In the genomic region with DNA sequence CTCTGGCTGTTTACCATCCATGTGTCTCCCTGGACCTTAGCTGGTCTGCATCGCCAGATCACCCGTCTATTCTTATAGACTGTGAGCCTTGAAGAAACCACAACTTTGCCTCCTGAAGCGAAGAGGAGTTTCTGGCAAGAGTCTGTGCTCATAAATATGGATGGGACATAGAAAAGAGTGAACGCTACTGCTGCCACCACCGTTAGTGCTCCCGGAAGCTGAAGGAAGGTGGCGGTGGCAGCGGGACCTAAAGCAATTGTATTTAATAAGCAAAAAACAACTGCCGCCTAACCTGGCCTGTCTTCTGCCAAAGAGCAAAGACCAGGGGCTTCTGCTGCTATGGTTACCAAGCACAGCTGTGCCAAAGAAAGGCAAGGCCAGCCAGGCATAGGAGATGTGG, we compare ENCODE assay signal across 9 mouse cellular contexts. TPM values are rescaled to one million over a fixed set of nuclear protein-coding genes. Genes with fewer than 3 reads are reported as not detected.
DNase-seq lines count a peak whose midpoint lies in the region; ATAC-seq and TF ChIP-seq lines count a peak whose summit lies in the region.
"Had no signal": no experiment of that assay in that cellular context is flagged by ENCODE, and none has a peak within 500 bp of the region (broad histone marks: within the 10 kb centered on the region; RNA-seq: fewer than 3 reads in every experiment).

No protein-coding gene starts in this region.

- H3K27ac ChIP-seq in limb, embryonic 10.5 days = peak overlapping the region; percentile 95
- peak overlapping the region; percentile 50 for H3K27ac ChIP-seq in olfactory bulb, adult 2 months (ENCODE audit: insufficient read depth, low read depth, low read length)

- no peaks in the 10 kb centered on the region for H3K9me3 ChIP-seq in limb, embryonic 10.5 days (replicated peaks)

- DNase-seq in embryo, embryonic 10.5 days (ENCODE audit: low spot score) = peak; percentile 26
- DNase-seq in embryo, embryonic 9.5 days (ENCODE audit: extremely low spot score) = no peak
- DNase-seq in right cerebral cortex, adult 18-20 months = peak; percentile 64
- DNase-seq in right cerebral cortex, adult 2 months (ENCODE audit: low spot score in 2 of 2) = no peak
- no peak for DNase-seq in limb, embryonic 10.5 days (ENCODE audit: low spot score)
- DNase-seq: liver, postnatal 0 days had no signal

- H3K27me3 ChIP-seq in limb, embryonic 10.5 days (ENCODE audit: low read depth, poor library complexity, severe bottlenecking) = no peaks in the 10 kb centered on the region

- H3K4me1 ChIP-seq in limb, embryonic 10.5 days = peaks cover 94% of the 10 kb centered on the region
- H3K4me1 ChIP-seq in olfactory bulb, adult 2 months (ENCODE audit: control insufficient read depth, insufficient read depth, low read length) = peaks cover 90% of the 10 kb centered on the region

- no peaks in the 10 kb centered on the region for H3K36me3 ChIP-seq in limb, embryonic 10.5 days

- 96% methylated on average over 9 of the region's 9 CpGs for WGBS in limb, embryonic 10.5 days
- WGBS in olfactory bulb, adult 2 months = 58% methylated on average over 9 of the region's 9 CpGs

- no peak for ATAC-seq in cerebellum, adult (ENCODE audit: insufficient number of reproducible peaks, low FRiP score, low TSS enrichment)
- ATAC-seq in erythroblast, adult 5-6 weeks (replicated peaks; ENCODE audit: low FRiP score, poor library complexity, severe bottlenecking) = no peak
- ATAC-seq: liver, postnatal 0 days had no signal

- no peak overlapping the region for H3K4me3 ChIP-seq in limb, embryonic 10.5 days
- H3K4me3 ChIP-seq in olfactory bulb, adult 2 months (ENCODE audit: insufficient read depth, low read depth, low read length) = no peak overlapping the region

- no peak for TF ChIP-seq POLR2A in olfactory bulb, adult 2 months (IDR thresholded peaks at IDR 0.05; ENCODE audit: insufficient read depth, low read depth, low read length)

- no peak for TF ChIP-seq CTCF in olfactory bulb, adult 2 months (IDR thresholded peaks at IDR 0.05; ENCODE audit: insufficient read depth, low read depth, low read length)

RNA-seq across cellular contexts. Expression of gene Cstad, which starts 59.3 kb away (rescaled TPM):
- 0.55 and 0.95 TPM in 2 replicates for polyA plus RNA-seq in limb, embryonic 10.5 days (2016; fragmentation: Nextera tagmentation; extraction: Ambion mirVana)
- polyA plus RNA-seq in olfactory bulb, adult 2 months (2012; ENCODE audit: insufficient read depth, insufficient read length, low replicate concordance, missing spikeins) = not detected in 2 replicates
- total RNA-seq in erythroblast, adult 5-6 weeks (2015; ENCODE audit: low replicate concordance) = not detected in 2 replicates
- not detected in 2 replicates for total RNA-seq in erythroblast, adult 5-6 weeks (2017; ENCODE audit: low replicate concordance)

Comparison
In these comparisons a context has a peak if more than half of its experiments do, and no peak if none do; other contexts are left out.
1. DNase-seq: peak in embryo, embryonic 10.5 days (single experiment) and right cerebral cortex, adult 18-20 months (single experiment); none in embryo, embryonic 9.5 days (single experiment), right cerebral cortex, adult 2 months (0 of 2) and limb, embryonic 10.5 days (single experiment).